Mouse (Mus musculus) forebrain, embryonic 13.5 days (tissue): ENCODE data around the gene Best3. TPM values are rescaled to one million over a fixed set of nuclear protein-coding genes. Genes with fewer than 3 reads are reported as not detected.

Experiments
- polyA plus RNA-seq: library from polyadenylated mRNA; unstranded; fragments of >200 nt; fragmentation: Nextera tagmentation; extraction: Ambion mirVana; gene quantifications from 2 replicates; pipeline ENCODE4 v1.2.1, GENCODE M21; 2015

Gene Best3
- polyA plus RNA-seq, 1 experiment from 2014 or later, result 0.08 TPM

Other genes with a start within 250 kb of the Best3 start
- gene Myrfl, start 89.4 kb upstream of the Best3 start, polyA plus RNA-seq, result 0.05 and 0.10 TPM in 2 replicates
- 43.1 and 45.7 TPM in 2 replicates for gene Rab3ip, start 35.5 kb upstream of the Best3 start, polyA plus RNA-seq
- not detected in 2 replicates for gene Gm10271, start 13.7 kb upstream of the Best3 start, polyA plus RNA-seq
- not detected in 2 replicates for gene Lrrc10, start 59.0 kb downstream of the Best3 start, polyA plus RNA-seq
- 281 and 294 TPM in 2 replicates for gene Cct2, start 77.5 kb downstream of the Best3 start, polyA plus RNA-seq
- gene Frs2, start 162.2 kb downstream of the Best3 start, polyA plus RNA-seq, result 16.0 and 19.7 TPM in 2 replicates
- 125 and 126 TPM in 2 replicates for gene Yeats4, start 238.2 kb downstream of the Best3 start, polyA plus RNA-seq